Mouse (Mus musculus) hindbrain, embryonic 13.5 days (tissue): ENCODE measurements around the gene Pik3r3. TPM values are rescaled to one million over a fixed set of nuclear protein-coding genes. Genes with fewer than 3 reads are reported as not detected.

Experiments used
- ATAC-seq: fragments of 200-750 bp; cut with Nextera tagmentation; 2 replicates; pipeline ENCODE4 v1.8.0; 2017; ENCODE audit warnings: moderate TSS enrichment; ENCODE audit not compliant: low FRiP score
- H3K27ac ChIP-seq: fragments of 300-500 bp; sonication (generic); 2 replicates; pipeline ENCODE4 v1.5.1; 2015; ENCODE audit warnings: inconsistent platforms, mild to moderate bottlenecking, moderate library complexity
- H3K27me3 ChIP-seq: fragments of 300-500 bp; sonication (generic); 2 replicates; pipeline ENCODE4 v1.6.1; 2015; ENCODE audit warnings: mild to moderate bottlenecking, inconsistent platforms
- H3K36me3 ChIP-seq: fragments of 300-500 bp; sonication (generic); 2 replicates; pipeline ENCODE4 v1.6.1; 2015; ENCODE audit warnings: mild to moderate bottlenecking, inconsistent platforms
- H3K4me1 ChIP-seq: fragments of 300-500 bp; sonication (generic); replicated peaks from 2 replicates; pipeline ENCODE4 v1.6.1; 2015; ENCODE audit warnings: inconsistent platforms
- H3K4me2 ChIP-seq: fragments of 300-500 bp; sonication (generic); 2 replicates; pipeline ENCODE4 v1.6.1; 2015; ENCODE audit warnings: inconsistent platforms, mild to moderate bottlenecking, moderate library complexity
- H3K4me3 ChIP-seq: fragments of 300-500 bp; sonication (generic); 2 replicates; pipeline ENCODE4 v1.5.1; 2015; ENCODE audit warnings: mild to moderate bottlenecking, inconsistent platforms
- H3K9ac ChIP-seq: fragments of 300-500 bp; sonication (generic); 2 replicates; pipeline ENCODE4 v1.6.1; 2015; ENCODE audit warnings: mild to moderate bottlenecking, inconsistent platforms
- H3K9me3 ChIP-seq: fragments of 300-500 bp; sonication (generic); 2 replicates; pipeline ENCODE4 v1.6.1; 2016; ENCODE audit warnings: inconsistent platforms
- WGBS: fragments of 180-500 bp; shearing (Covaris S2); methylation state at CpG from one replicate; pipeline ENCODE4 v1.1.7; 2015; 5-methylcytosine and 5-hydroxymethylcytosine counted together
- polyA plus RNA-seq: library from polyadenylated mRNA; unstranded; fragments of >200 nt; fragmentation: Nextera tagmentation; extraction: Ambion mirVana; gene quantifications from 2 replicates; pipeline ENCODE4 v1.2.1, GENCODE M21; 2015

Pik3r3 gene
- polyA plus RNA-seq, 1 experiment from 2014 or later, result 86.4 TPM

DNA sequence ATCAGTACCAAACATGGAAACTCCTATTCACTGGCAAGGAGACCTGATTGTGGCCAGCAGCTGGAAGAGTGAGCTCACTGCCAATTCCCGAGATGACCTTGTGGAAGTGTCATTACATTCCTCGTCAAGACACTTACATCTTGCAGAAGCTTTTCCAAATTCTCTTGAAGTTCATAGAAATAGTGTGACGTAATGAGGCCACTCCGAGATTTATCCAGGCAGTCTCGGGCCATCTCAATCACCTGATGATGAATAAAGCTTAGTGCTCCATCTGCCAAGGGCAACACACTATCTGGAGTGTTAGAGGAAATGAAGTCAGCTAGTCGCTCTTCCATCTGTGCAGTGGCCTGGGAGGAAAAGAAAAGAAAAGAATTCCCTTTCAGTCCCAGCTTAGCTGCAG is 100.7 kb downstream of the Pik3r3 start:
- WGBS, result 96% methylated on average over 6 of the region's 6 CpGs
- ATAC-seq, result no peak

GRCm38 (mm10) chr4:116329256-116329655 is 107.8 kb downstream of the Pik3r3 start:
- Histone ChIP-seq H3K36me3 (peaks cover 55% of the 10 kb centered on the region), H3K4me3 (no peak overlapping the region), H3K9ac (no peak overlapping the region), H3K27me3 (no peaks in the 10 kb centered on the region), H3K27ac (no peak overlapping the region), H3K4me1 (no peaks in the 10 kb centered on the region), H3K9me3 (no peaks in the 10 kb centered on the region), H3K4me2 (no peak overlapping the region)
- WGBS, result 91% methylated on average over 3 of the region's 3 CpGs
- no peak for ATAC-seq

More for the DNA sequence above, 100.7 kb downstream of the Pik3r3 start:
- H3K4me3 ChIP-seq, result no peak overlapping the region
- H3K9ac ChIP-seq, result no peak overlapping the region
- no peaks in the 10 kb centered on the region for H3K4me1 ChIP-seq
- H3K4me2 ChIP-seq, result no peak overlapping the region
- H3K27me3 ChIP-seq, result no peaks in the 10 kb centered on the region
- no peak overlapping the region for H3K27ac ChIP-seq
- H3K36me3 ChIP-seq, result peaks cover 88% of the 10 kb centered on the region
- H3K9me3 ChIP-seq, result no peaks in the 10 kb centered on the region

DNA sequence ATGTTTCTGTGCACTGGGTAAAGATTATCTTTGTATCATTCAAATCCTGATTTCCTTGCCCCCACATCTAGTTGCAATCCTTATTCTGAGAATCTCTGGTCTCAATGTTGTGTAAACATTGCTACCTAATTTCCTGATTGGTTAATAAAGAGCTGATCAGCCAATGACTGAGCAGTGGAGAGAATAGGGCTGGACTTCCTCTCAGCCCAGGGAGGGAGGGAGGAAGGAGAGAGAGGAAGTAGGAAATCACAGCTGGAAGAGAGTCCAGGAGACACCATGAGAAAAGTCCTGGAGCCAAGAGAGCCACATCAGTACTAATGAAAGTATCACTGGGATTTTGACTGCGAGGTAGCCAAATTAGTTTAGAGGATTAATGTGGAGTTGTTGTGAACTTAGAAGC is 114.9 kb downstream of the Pik3r3 start:
- no peaks in the 10 kb centered on the region for H3K4me1 ChIP-seq
- H3K9me3 ChIP-seq, result no peaks in the 10 kb centered on the region
- H3K27me3 ChIP-seq, result no peaks in the 10 kb centered on the region
- H3K4me2 ChIP-seq, result no peak overlapping the region
- no peaks in the 10 kb centered on the region; the same call in none of the 2 replicates for H3K36me3 ChIP-seq
- no peak overlapping the region for H3K4me3 ChIP-seq
- no peak for ATAC-seq
- no peak overlapping the region for H3K9ac ChIP-seq
- H3K27ac ChIP-seq, result no peak overlapping the region
- WGBS, result 94% methylated on average over 1 of the region's 1 CpGs

DNA sequence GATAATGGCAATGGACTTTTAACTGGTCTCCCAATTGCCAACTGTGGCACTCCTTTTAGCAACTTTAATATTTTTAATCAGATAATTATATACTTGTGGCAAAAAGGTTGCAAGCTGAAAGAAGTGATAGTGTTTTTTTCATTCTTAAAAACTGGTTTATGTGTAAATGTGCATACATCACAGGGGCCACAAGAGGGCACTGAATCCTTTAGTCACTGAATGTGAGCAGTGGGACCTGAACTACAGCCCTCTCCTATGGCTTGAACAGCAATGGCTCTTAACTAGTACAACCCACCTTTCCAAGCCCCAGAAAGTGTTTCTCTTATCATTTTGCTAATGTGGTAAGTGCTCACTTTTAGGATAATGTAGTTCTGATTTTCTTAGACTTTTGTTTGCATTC is 120.7 kb downstream of the Pik3r3 start:
- Histone ChIP-seq H3K27ac (no peak overlapping the region), H3K9ac (no peak overlapping the region), H3K4me3 (no peak overlapping the region), H3K9me3 (no peaks in the 10 kb centered on the region), H3K4me1 (no peaks in the 10 kb centered on the region), H3K27me3 (no peaks in the 10 kb centered on the region), H3K36me3 (no peaks in the 10 kb centered on the region), H3K4me2 (no peak overlapping the region)
- no peak for ATAC-seq

DNA sequence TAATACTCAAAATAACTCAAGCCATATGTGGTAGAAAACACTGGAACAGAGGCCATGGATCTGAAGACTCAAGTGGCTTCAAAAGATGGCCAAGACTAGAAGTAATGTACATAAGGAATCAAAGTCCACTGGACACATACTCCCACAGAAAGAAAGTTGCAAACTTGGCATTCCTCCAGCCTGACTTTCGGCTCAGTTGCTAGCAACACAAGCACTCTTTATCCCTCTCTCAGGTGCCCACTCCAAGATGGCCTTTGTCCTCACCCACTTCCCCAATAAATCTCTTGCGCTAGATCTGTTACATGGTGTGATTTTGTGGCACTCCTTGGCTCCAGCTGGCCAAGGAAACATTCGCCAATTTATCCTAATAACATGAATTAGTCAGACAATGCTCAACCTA is 131.1 kb downstream of the Pik3r3 start:
- H3K4me3 ChIP-seq, result no peak overlapping the region
- peaks cover 13% of the 10 kb centered on the region for H3K36me3 ChIP-seq
- no peak overlapping the region for H3K4me2 ChIP-seq
- H3K27me3 ChIP-seq, result no peaks in the 10 kb centered on the region
- 0 out of 2 replicates have a peak, but pooled peaks cover 4% of the 10 kb centered on the region for H3K4me1 ChIP-seq
- no peaks in the 10 kb centered on the region for H3K9me3 ChIP-seq
- H3K27ac ChIP-seq, result no peak overlapping the region
- no peak for ATAC-seq
- no peak overlapping the region for H3K9ac ChIP-seq
- 81% methylated on average over 3 of the region's 3 CpGs for WGBS

Other genes with a start within 250 kb of the Pik3r3 start
- gene Faah, start 203.7 kb upstream of the Pik3r3 start, polyA plus RNA-seq, result 13.0 and 13.3 TPM in 2 replicates
- gene Nsun4, start 167.7 kb upstream of the Pik3r3 start, polyA plus RNA-seq, result 13.8 and 15.7 TPM in 2 replicates
- gene Uqcrh, start 146.5 kb upstream of the Pik3r3 start, polyA plus RNA-seq, result 441 and 446 TPM in 2 replicates
- 66.4 and 68.5 TPM in 2 replicates for gene Lrrc41, start 146.3 kb upstream of the Pik3r3 start, polyA plus RNA-seq
- 11.4 and 12.1 TPM in 2 replicates for gene Rad54l, start 97.9 kb upstream of the Pik3r3 start, polyA plus RNA-seq
- 62.6 and 63.7 TPM in 2 replicates for gene Pomgnt1, start 97.8 kb upstream of the Pik3r3 start, polyA plus RNA-seq
- gene Lurap1, start 70.3 kb upstream of the Pik3r3 start, polyA plus RNA-seq, result 1.7 and 1.9 TPM in 2 replicates
- 0.19 and 0.22 TPM in 2 replicates for gene Tspan1, start 54.0 kb upstream of the Pik3r3 start, polyA plus RNA-seq
- not detected in 2 replicates for gene 1700042G07Rik, start 48.2 kb upstream of the Pik3r3 start, polyA plus RNA-seq
- not detected in 2 replicates for gene Gm49337, start 48.2 kb upstream of the Pik3r3 start, polyA plus RNA-seq
- 35.3 and 39.4 TPM in 2 replicates for gene Mast2, start 242.6 kb downstream of the Pik3r3 start, polyA plus RNA-seq